Mouse (Mus musculus) lung, adult 2 months (tissue): ENCODE data around the gene Olfr1052. TPM values are rescaled to one million over a fixed set of nuclear protein-coding genes. Genes with fewer than 3 reads are reported as not detected.
"Not testable (repeated sequence)": the region's sequence is repeated elsewhere in the genome, so short reads cannot be mapped to it uniquely, and the experiment has no call there.

ENCODE experiments used
- DNase-seq: peaks from one replicate; pipeline ENCODE4 v3.0.0; 2022
- H3K4me1 ChIP-seq: fragments of 200-500 bp; 2 replicates; pipeline ENCODE4 v1.6.1; 2011; ENCODE audit warnings: low read length; ENCODE audit not compliant: control insufficient read depth, insufficient read depth
- H3K4me3 ChIP-seq: fragments of 200-500 bp; replicated peaks from 2 replicates; pipeline ENCODE3; 2011; ENCODE audit warnings: low read depth, mild to moderate bottlenecking, control low read depth, low read length; ENCODE audit errors: extremely low read depth
- CTCF ChIP-seq: fragments of 200-500 bp; IDR thresholded peaks from 2 replicates; pipeline ENCODE4 v1.5.1; 2011; ENCODE audit warnings: mild to moderate bottlenecking, low read length, control low read depth; ENCODE audit not compliant: insufficient read depth
- POLR2A ChIP-seq: fragments of 200-500 bp; IDR thresholded peaks from 2 replicates; pipeline ENCODE4 v1.6.1; 2011; ENCODE audit warnings: low read depth, mild to moderate bottlenecking, control low read depth, low read length, borderline replicate concordance; ENCODE audit errors: extremely low read depth
- WGBS: fragments of 180-500 bp; shearing (Covaris S2); methylation state at CpG from one replicate; pipeline ENCODE4 v1.1.7; 2018; 5-methylcytosine and 5-hydroxymethylcytosine counted together
- polyA plus RNA-seq: library from polyadenylated mRNA; depleted of rRNA; stranded (reverse); fragments of >200 nt; gene quantifications from 2 replicates; pipeline ENCODE4 v1.2.3, GENCODE M21; 2012; rRNA removed

Olfr1052 gene
- polyA plus RNA-seq: not detected in 2 replicates

DNA sequence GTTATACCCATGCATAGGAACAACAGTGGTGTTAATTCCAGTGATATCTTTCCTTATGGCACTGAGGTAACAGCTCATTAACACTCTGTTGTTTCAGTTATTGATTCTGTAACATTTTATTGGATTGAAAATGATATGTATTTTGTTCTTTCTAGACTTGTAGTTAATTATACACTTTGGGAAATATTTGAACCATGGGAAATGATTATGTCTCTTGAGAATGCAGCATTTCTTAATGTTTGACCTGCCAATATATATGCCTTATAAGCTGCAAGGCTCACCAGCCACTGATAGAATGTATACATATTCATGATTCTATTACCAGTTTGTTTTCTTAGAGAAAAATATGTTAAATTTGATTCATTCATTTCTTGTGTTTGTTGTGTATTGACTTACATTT lies at the start of gene Olfr1052:
Gene Olfr1052 (plus strand): TSS at position 301 of the 400 bp plus-strand sequence.
- no peak for TF ChIP-seq CTCF
- TF ChIP-seq POLR2A: no peak

DNA sequence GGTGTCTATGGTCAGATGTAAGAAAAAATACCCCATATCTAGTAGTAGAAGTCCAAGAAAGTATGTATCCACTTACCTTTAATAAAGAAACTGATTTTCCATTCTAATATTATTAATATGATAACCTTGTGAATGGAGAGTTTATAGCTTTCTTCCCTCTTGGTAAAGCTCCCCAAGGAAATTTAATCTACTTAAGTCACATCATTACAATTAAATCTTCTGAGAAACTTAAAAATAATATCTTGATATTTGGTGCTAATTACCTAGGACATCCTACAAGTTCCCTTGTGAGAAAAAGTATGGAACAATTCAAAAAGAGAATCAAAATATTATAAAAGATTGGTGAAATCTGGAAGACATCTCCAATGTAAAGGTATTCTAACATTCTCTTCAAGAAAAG lies 34.0 kb upstream of the Olfr1052 start, which contains the start of gene Olfr1049:
Gene Olfr1049 (minus strand): TSS at position 101 of the 400 bp plus-strand sequence.
- not testable (repeated sequence) for H3K4me1 ChIP-seq, DNase-seq, H3K4me3 ChIP-seq

More for the DNA sequence above, at the start of gene Olfr1052:
- Histone ChIP-seq H3K4me1 (no peaks in the 10 kb centered on the region), H3K4me3 (no peak within 1 kb of the TSS)
- DNase-seq: no peak

DNA sequence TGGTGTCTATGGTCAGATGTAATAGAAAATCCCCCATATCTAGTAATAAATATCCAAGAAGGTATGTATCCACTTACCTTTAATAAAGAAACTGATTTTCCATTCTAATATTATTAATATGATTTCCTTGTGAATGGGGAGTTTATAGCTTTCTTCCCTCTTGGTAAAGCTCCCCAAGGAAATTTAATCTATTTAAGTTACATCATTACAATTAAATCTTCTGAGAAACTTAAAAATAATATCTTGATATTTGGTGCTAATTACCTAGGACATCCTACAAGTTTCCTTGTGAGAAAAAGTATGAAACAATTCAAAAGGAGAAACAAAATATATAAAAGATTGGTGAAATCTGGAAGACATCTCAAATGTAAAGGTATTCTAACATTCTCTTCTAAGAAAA lies 13.3 kb upstream of the Olfr1052 start, which contains the start of gene Olfr1051:
Gene Olfr1051 (minus strand): TSS at position 101 of the 400 bp plus-strand sequence.
- H3K4me3 ChIP-seq, DNase-seq, H3K4me1 ChIP-seq: not testable (repeated sequence)

DNA sequence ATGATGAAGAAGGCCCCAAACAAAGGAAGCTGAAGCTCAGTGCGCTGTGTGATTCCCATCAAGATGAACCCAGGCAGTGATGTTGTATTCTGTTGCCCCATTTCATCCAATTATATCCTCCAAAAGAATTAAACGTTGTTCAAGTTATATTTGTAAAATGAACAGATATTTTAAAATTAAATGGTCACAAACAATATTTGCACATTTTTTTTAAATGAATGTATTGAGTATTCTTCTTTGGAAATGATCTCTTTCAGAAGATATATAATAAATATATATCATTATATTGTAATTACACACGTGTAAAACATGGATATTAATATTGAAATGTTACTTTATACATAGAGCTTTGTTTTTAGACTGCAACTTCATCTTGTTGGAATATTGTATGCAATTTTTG lies 22.9 kb downstream of the Olfr1052 start, which contains the start of gene Olfr1053:
Gene Olfr1053 (minus strand): TSS at position 101 of the 400 bp plus-strand sequence.
- 49% methylated on average over 3 of the region's 3 CpGs for WGBS
- Histone ChIP-seq H3K4me3 (no peak within 1 kb of the TSS), H3K4me1 (no peaks in the 10 kb centered on the region)
- TF ChIP-seq CTCF (no peak), POLR2A (no peak)
- DNase-seq: no peak

DNA sequence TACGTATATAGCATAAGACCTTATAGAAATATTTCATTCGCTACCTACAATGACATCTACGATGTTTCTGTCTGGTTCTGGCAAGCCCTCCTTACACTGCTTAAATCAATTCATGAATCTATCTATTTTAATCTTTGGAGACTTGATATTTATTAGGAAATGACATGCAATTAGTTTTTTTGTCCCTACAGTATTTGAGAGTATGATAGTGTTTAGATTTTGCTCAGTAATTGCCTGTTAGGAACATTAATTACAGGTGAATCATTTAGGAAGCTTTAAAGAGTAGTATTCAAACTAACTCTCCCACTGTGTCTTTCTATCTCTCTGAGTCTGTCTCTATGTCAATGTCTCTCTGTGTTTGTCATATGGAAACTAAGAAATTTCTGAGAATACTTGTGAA lies 43.1 kb downstream of the Olfr1052 start, which contains the start of gene Olfr1054:
Gene Olfr1054 (minus strand): TSS at position 101 of the 400 bp plus-strand sequence.
- no peaks in the 10 kb centered on the region for H3K4me1 ChIP-seq
- 78% methylated on average over 3 of the region's 3 CpGs for WGBS
- H3K4me3 ChIP-seq: no peak within 1 kb of the TSS
- TF ChIP-seq POLR2A (no peak), CTCF (no peak)
- DNase-seq: no peak

Other genes starting within 250 kb of the Olfr1052 start
- gene Olfr1034, start 246.6 kb upstream of the Olfr1052 start, polyA plus RNA-seq: 0.07 and 0.09 TPM in 2 replicates
- gene Olfr1036, start 218.5 kb upstream of the Olfr1052 start, polyA plus RNA-seq: not detected in 2 replicates
- not detected in 2 replicates for gene Olfr1037, start 205.1 kb upstream of the Olfr1052 start, polyA plus RNA-seq
- not detected in 2 replicates for gene Olfr1039, start 156.5 kb upstream of the Olfr1052 start, polyA plus RNA-seq
- not detected in 2 replicates for gene Olfr1040, start 145.7 kb upstream of the Olfr1052 start, polyA plus RNA-seq
- not detected in 2 replicates for gene Olfr1042, start 130.6 kb upstream of the Olfr1052 start, polyA plus RNA-seq
- gene Olfr1043, start 124.9 kb upstream of the Olfr1052 start, polyA plus RNA-seq: not detected in 2 replicates
- not detected in 2 replicates for gene Olfr1044, start 114.6 kb upstream of the Olfr1052 start, polyA plus RNA-seq
- not detected in 2 replicates for gene Olfr52, start 106.8 kb upstream of the Olfr1052 start, polyA plus RNA-seq
- gene Olfr1045, start 89.4 kb upstream of the Olfr1052 start, polyA plus RNA-seq: not detected in 2 replicates
- gene Olfr1046, start 73.1 kb upstream of the Olfr1052 start, polyA plus RNA-seq: not detected in 2 replicates
- gene Olfr1047, start 61.1 kb upstream of the Olfr1052 start, polyA plus RNA-seq: not detected in 2 replicates
- not detected in 2 replicates for gene Olfr1048, start 52.2 kb upstream of the Olfr1052 start, polyA plus RNA-seq
- not detected in 2 replicates for gene Olfr1049, start 34.1 kb upstream of the Olfr1052 start, polyA plus RNA-seq
- gene Olfr1051, start 13.4 kb upstream of the Olfr1052 start, polyA plus RNA-seq: not detected in 2 replicates
- not detected in 2 replicates for gene Olfr1053, start 22.8 kb downstream of the Olfr1052 start, polyA plus RNA-seq
- not detected in 2 replicates for gene Olfr1054, start 43.0 kb downstream of the Olfr1052 start, polyA plus RNA-seq
- not detected in 2 replicates for gene Olfr1055, start 57.8 kb downstream of the Olfr1052 start, polyA plus RNA-seq
- gene Olfr1056, start 70.0 kb downstream of the Olfr1052 start, polyA plus RNA-seq: not detected in 2 replicates
- gene Olfr1057, start 85.9 kb downstream of the Olfr1052 start, polyA plus RNA-seq: not detected in 2 replicates
- not detected in 2 replicates for gene Olfr1058, start 96.1 kb downstream of the Olfr1052 start, polyA plus RNA-seq
- not detected in 2 replicates for gene Olfr1061, start 121.6 kb downstream of the Olfr1052 start, polyA plus RNA-seq
- not detected in 2 replicates for gene Olfr1062, start 134.3 kb downstream of the Olfr1052 start, polyA plus RNA-seq
- not detected in 2 replicates for gene Olfr1065, start 158.1 kb downstream of the Olfr1052 start, polyA plus RNA-seq
- gene Olfr1066, start 163.8 kb downstream of the Olfr1052 start, polyA plus RNA-seq: not detected in 2 replicates
- not detected in 2 replicates for gene Olfr228, start 194.9 kb downstream of the Olfr1052 start, polyA plus RNA-seq
- gene Olfr1076, start 216.0 kb downstream of the Olfr1052 start, polyA plus RNA-seq: not detected in 2 replicates